Mouse (Mus musculus) embryonic facial prominence, embryonic 14.5 days (tissue): ENCODE measurements around the gene Cbarp. TPM values are rescaled to one million over a fixed set of nuclear protein-coding genes. Genes with fewer than 3 reads are reported as not detected.
A peak's percentile ranks its signal among the peaks of the same experiment; 100 is the strongest.

Experiments used
- ATAC-seq: fragments of 200-750 bp; cut with Nextera tagmentation; 2 replicates; pipeline ENCODE4 v1.8.0; 2017; ENCODE audit warnings: low read depth, moderate number of reproducible peaks, moderate TSS enrichment
- DNase-seq: peaks from one replicate; pipeline ENCODE4 v3.0.0-alpha.2; 2015; ENCODE audit warnings: low spot score
- H3K27ac ChIP-seq: fragments of 300-500 bp; sonication (generic); replicated peaks from 2 replicates; pipeline ENCODE4 v1.5.1; 2014; ENCODE audit warnings: low read depth, mild to moderate bottlenecking, low read length, moderate library complexity
- H3K27me3 ChIP-seq: fragments of 300-500 bp; sonication (generic); replicated peaks from 2 replicates; pipeline ENCODE4 v1.6.1; 2014; ENCODE audit warnings: low read length; ENCODE audit not compliant: control insufficient read depth, insufficient read depth
- H3K36me3 ChIP-seq: fragments of 300-500 bp; sonication (generic); 2 replicates; pipeline ENCODE4 v1.6.1; 2014; ENCODE audit warnings: low read length, mixed read lengths; ENCODE audit not compliant: control insufficient read depth, insufficient read depth
- H3K4me1 ChIP-seq: fragments of 300-500 bp; sonication (generic); 2 replicates; pipeline ENCODE4 v1.6.1; 2014; ENCODE audit warnings: antibody characterized with exemption, low read length; ENCODE audit not compliant: control insufficient read depth, insufficient read depth
- H3K4me2 ChIP-seq: fragments of 300-500 bp; sonication (generic); 2 replicates; pipeline ENCODE4 v1.6.1; 2014; ENCODE audit warnings: low read depth, mild to moderate bottlenecking, low read length, moderate library complexity, mixed read lengths
- H3K4me3 ChIP-seq: fragments of 300-500 bp; sonication (generic); 2 replicates; pipeline ENCODE4 v1.5.1; 2014; ENCODE audit warnings: low read depth, mild to moderate bottlenecking, low read length
- H3K9ac ChIP-seq: fragments of 300-500 bp; sonication (generic); 2 replicates; pipeline ENCODE4 v1.6.1; 2014; ENCODE audit warnings: low read depth, mild to moderate bottlenecking, low read length, moderate library complexity, mixed read lengths
- H3K9me3 ChIP-seq: fragments of 300-500 bp; sonication (generic); 2 replicates; pipeline ENCODE4 v1.6.1; 2016; ENCODE audit warnings: low read length; ENCODE audit not compliant: control insufficient read depth
- WGBS: fragments of 180-500 bp; shearing (Covaris S2); extraction: QIAGEN DNeasy Blood & Tissue Kit; methylation state at CpG from one replicate; pipeline ENCODE4 v1.1.7; 2014; 5-methylcytosine and 5-hydroxymethylcytosine counted together
- polyA plus RNA-seq: library from polyadenylated mRNA; unstranded; fragments of >200 nt; fragmentation: Nextera tagmentation; extraction: Ambion mirVana; gene quantifications from 2 replicates; pipeline ENCODE4 v1.2.1, GENCODE M21; 2014

The Cbarp gene
- polyA plus RNA-seq, 1 experiment from 2014 or later = 7.3 TPM

DNA sequence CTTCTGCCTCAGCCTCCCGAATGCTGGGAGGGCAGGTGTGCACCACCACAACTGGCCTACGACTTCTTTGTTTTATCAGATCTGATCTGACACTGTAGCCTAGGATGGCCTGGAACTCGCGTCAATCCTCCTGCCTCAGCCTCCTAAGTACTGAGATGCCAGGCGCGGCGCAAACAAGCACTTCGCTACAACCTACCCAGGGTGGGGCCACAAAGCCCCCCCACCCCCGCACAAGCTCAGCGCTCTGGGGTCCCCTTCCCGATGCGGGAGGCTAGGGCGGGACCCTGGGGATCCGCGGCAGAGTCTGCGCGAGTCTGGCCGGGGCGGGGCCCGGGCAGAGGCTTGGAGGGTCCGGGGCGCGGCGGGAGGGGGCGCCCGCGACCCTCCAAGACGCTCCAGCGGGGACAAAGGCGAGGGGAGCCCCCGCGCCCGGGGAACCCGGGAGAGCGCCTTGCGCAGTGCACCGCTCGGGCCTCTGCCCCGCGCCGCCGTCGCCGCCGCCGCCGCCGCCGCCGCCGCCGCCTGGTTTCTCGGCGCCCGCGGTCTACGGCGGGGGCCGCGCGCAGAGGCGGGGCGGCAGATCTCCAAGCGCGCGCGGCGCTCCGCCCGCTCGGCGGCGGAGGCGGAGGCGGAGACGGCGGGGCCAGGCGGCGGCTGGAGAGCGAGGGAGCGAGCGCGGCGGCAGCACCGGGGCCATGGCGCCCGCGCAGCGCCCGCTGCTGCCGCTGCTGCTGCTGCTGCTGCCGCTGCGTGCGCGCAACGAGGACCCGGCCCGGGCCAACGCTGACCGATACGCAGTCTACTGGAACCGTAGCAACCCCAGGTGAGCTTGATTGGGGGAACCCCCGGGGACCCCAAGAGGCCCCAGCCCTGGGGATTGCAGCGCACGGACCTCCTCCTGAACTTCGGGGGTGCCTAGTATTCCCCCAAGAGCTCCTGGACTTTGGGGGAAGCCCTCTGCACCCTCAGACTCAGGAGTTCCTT is 38.7 kb upstream of the Cbarp start, which contains the start of gene Efna2:
Gene Efna2 (plus strand): TSS at position 415 of the 984 bp plus-strand sequence.
- Histone ChIP-seq H3K27me3 (no peaks in the 10 kb centered on the region), H3K4me1 (peaks cover 16% of the 10 kb centered on the region), H3K36me3 (peaks cover 11% of the 10 kb centered on the region; the same call in 1 of the 2 replicates), H3K9ac (peak within 1 kb of the TSS; percentile 88), H3K9me3 (no peaks in the 10 kb centered on the region), H3K4me3 (peak within 1 kb of the TSS; percentile 76), H3K4me2 (peak within 1 kb of the TSS; percentile 84), H3K27ac (peak within 1 kb of the TSS; percentile 78)
- DNase-seq = peak; percentile 84
- WGBS = 5% methylated on average over 23 of the region's 106 CpGs
- ATAC-seq = peak; percentile 77

DNA sequence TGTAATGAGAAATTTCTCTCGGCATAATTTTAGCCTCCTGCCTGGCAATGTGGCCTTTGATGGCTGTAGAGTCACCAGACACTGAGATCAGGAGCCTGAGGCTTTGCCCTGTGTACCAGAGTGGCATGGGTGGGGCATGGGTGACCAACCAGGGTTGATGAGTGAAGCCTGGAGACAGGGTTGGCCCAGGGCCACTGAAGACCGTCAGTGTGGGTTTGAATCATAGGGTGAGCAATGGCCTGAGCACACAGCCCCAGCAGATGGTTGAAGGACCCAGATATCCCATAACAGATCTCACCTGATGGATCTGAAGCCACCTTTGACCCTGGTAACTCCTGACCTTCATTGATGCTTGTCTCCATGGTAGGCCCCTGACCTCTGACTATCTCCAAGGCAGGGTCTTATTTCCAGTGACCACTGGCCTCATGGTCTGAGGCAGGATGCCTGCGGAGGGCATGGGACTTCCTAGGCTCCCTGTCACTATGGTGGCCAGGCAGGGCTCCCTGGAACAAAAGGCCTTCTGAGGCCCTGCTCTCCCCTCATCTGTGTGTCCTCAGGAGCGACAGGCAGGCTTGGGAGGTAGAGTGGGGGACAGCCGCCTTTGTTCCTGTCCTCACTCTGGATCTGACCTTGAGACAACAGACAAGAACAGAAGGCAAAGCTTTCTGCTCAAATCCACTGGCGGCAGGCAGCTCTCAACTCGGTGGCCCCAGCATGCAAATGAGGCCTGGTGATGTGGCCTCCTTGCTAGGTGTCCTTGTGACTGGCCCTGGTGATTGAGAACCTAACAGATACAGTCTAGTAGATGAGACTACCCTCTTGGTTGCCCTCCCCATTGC is 37.0 kb upstream of the Cbarp start:
- H3K27me3 ChIP-seq = no peaks in the 10 kb centered on the region
- no peaks in the 10 kb centered on the region for H3K9me3 ChIP-seq
- H3K9ac ChIP-seq = no peak overlapping the region; the same call in 1 of the 2 replicates
- 64% methylated on average over 7 of the region's 7 CpGs for WGBS
- H3K4me2 ChIP-seq = no peak overlapping the region
- no peak overlapping the region for H3K27ac ChIP-seq
- ATAC-seq = no peak
- H3K4me1 ChIP-seq = peaks cover 20% of the 10 kb centered on the region
- H3K4me3 ChIP-seq = no peak overlapping the region
- peaks cover 4% of the 10 kb centered on the region; the same call in 1 of the 2 replicates for H3K36me3 ChIP-seq
- DNase-seq = no peak

GRCm38 (mm10) chr10:80176270-80176834 is 35.7 kb upstream of the Cbarp start:
- H3K4me3 ChIP-seq = no peak overlapping the region
- WGBS = 78% methylated on average over 5 of the region's 5 CpGs
- H3K4me2 ChIP-seq = no peak overlapping the region
- DNase-seq (no peak), ATAC-seq (no peak)
- H3K36me3 ChIP-seq = peaks cover 13% of the 10 kb centered on the region
- H3K27ac ChIP-seq = no peak overlapping the region
- H3K27me3 ChIP-seq = no peaks in the 10 kb centered on the region
- H3K4me1 ChIP-seq = peaks cover 19% of the 10 kb centered on the region
- H3K9ac ChIP-seq = 0 out of 2 replicates have a peak overlapping the region, but pooled peaks have one; percentile 19
- H3K9me3 ChIP-seq = no peaks in the 10 kb centered on the region

DNA sequence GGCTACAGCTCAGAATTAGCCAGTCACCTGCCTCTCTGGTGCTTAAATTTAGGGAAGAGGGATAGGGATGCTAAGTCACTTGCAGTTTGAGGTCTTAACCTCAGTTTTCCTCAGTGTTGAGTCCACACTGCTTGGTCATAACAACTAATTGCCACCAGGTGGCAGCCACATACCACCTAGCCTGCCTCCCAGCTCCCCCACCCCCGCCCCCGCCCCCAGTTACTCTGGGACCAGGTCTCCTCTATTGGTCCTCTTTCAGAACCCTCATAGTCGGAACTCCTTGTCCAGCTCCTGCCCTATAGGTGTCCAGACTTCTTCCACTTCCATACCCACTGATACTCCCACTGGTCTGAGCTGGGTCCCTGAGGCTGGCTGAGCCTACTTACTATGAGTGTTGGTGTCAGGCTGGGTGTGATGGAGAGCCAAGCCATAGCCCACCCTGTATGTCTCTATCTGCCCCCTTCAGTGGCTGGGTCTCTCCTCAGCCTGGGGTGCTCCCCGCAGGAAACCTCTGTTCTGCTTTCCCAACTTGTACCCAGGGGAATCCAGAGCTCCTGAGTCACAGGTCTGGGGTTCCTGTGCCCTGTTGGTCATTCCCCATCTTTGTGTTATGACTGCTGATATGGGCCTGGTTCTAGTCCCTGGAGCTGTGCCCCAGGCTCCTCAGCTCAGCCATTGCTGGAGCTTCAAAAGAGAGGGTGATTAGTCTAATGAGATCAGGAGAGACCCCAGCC is 35.1 kb upstream of the Cbarp start:
- WGBS = 50% methylated on average over 2 of the region's 4 CpGs
- H3K4me3 ChIP-seq = no peak overlapping the region
- no peaks in the 10 kb centered on the region for H3K27me3 ChIP-seq
- peaks cover 12% of the 10 kb centered on the region for H3K4me1 ChIP-seq
- H3K9ac ChIP-seq = peak overlapping the region; percentile 19; the same call in 1 of the 2 replicates
- no peak overlapping the region for H3K27ac ChIP-seq
- ATAC-seq (no peak), DNase-seq (peak; percentile 54)
- H3K36me3 ChIP-seq = peaks cover 19% of the 10 kb centered on the region
- H3K9me3 ChIP-seq = no peaks in the 10 kb centered on the region
- no peak overlapping the region for H3K4me2 ChIP-seq

DNA sequence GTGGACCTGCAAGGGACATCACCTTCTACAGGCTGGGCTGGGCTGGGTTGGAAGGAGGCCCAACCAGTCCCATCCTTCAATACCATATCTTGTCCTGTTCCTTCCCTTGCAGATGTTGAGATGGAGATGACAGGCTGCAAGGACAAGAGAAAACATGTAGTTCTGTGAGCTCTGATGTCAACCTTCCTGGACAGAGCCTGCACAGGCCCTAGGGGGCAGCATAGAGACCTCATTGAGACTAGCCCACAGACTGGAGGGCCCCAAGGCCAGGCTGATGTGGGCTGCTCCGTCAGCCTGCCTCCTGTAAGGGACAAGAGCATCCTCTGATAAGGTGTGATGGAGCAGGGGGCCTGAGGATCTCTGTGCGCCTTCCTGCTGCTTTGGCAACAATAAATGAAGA is 34.1 kb upstream of the Cbarp start:
- Histone ChIP-seq H3K27me3 (no peaks in the 10 kb centered on the region), H3K4me3 (no peak overlapping the region), H3K4me1 (0 out of 2 replicates have a peak, but pooled peaks cover 4% of the 10 kb centered on the region), H3K36me3 (peaks cover 29% of the 10 kb centered on the region), H3K9me3 (no peaks in the 10 kb centered on the region), H3K4me2 (no peak overlapping the region), H3K27ac (no peak overlapping the region), H3K9ac (no peak overlapping the region)
- WGBS = 55% methylated on average over 2 of the region's 2 CpGs
- ATAC-seq = no peak
- peak; percentile 56 for DNase-seq

DNA sequence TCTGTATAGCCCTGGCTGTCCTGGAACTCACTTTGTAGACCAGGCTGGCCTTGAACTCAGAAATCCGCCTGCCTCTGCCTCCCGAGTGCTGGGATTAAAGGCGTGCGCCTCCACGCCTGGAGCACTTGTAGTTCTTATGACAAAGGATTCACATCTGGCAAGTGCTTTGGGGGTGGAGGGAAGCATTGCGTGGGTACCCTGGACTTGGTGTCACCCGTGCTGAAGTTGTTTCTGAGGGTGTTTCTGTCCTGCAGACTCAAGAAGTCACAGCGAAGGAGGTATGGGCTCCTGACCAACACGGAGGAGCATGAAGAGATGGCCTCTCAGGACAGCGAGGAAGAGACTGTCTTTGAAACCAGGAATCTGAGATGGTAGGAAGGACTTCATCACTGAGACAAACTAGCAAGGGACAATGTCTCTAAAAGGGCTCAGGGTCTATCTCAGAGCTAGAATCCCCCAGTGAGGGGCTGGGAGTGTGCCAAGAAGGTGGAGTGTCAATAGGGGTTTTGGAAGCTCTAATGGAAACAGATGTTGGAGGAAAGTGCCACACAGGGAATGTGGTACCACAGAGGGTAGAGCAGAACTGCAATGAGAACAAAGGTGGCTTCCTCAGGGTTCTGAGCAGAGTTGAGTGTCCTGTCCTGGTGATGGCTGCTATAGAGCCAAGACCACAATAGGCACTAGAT is 33.5 kb upstream of the Cbarp start:
- H3K27ac ChIP-seq = no peak overlapping the region
- H3K36me3 ChIP-seq = peaks cover 31% of the 10 kb centered on the region
- no peak overlapping the region for H3K9ac ChIP-seq
- H3K4me2 ChIP-seq = no peak overlapping the region
- 85% methylated on average over 10 of the region's 10 CpGs for WGBS
- no peak overlapping the region for H3K4me3 ChIP-seq
- 0 out of 2 replicates have a peak, but pooled peaks cover 4% of the 10 kb centered on the region for H3K4me1 ChIP-seq
- no peaks in the 10 kb centered on the region for H3K9me3 ChIP-seq
- DNase-seq (no peak), ATAC-seq (no peak)
- no peaks in the 10 kb centered on the region for H3K27me3 ChIP-seq

DNA sequence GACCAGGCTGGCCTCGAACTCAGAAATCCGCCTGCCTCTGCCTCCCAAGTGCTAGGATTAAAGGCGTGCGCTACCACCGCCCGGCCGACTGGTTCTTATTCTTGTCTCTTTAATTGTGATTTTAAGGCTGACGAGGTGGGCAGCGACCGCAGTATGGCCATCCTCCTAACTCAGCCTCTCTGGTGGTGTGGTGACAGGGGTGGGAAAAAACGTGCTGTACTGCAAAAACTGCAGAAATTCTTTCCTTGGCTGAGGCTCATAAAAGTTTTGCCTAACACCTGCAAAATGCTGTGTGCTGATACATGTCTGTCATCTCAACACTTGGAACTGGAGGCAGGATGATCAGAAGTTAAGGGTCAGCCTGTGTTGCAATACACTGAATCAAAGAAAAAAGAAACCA is 32.7 kb upstream of the Cbarp start:
- ATAC-seq (no peak), DNase-seq (no peak)
- H3K36me3 ChIP-seq = peaks cover 31% of the 10 kb centered on the region
- H3K9ac ChIP-seq = peak overlapping the region; percentile 61
- H3K4me3 ChIP-seq = peak overlapping the region; percentile 46
- H3K9me3 ChIP-seq = no peaks in the 10 kb centered on the region
- peak overlapping the region; percentile 76 for H3K27ac ChIP-seq
- WGBS = 6% methylated on average over 11 of the region's 11 CpGs
- H3K4me2 ChIP-seq = peak overlapping the region; percentile 53
- 0 out of 2 replicates have a peak, but pooled peaks cover 4% of the 10 kb centered on the region for H3K4me1 ChIP-seq
- no peaks in the 10 kb centered on the region for H3K27me3 ChIP-seq
